Mouse (Mus musculus) lung, embryonic 14.5 days (tissue): Measurements from ENCODE around the gene Psph. TPM values are rescaled to one million over a fixed set of nuclear protein-coding genes. Genes with fewer than 3 reads are reported as not detected.

ENCODE experiments used
- ATAC-seq: fragments of 200-750 bp; cut with Nextera tagmentation; 2 replicates; pipeline ENCODE4 v1.8.0; 2017; ENCODE audit warnings: mild to moderate bottlenecking, moderate TSS enrichment, moderate library complexity; ENCODE audit not compliant: insufficient read depth
- DNase-seq: peaks from one replicate; pipeline ENCODE4 v3.0.0-alpha.2; 2015
- H3K27ac ChIP-seq: fragments of 300-500 bp; sonication (generic); 2 replicates; pipeline ENCODE4 v1.5.1; 2014; ENCODE audit warnings: low read depth, mild to moderate bottlenecking, moderate library complexity
- H3K27me3 ChIP-seq: fragments of 300-500 bp; sonication (generic); 2 replicates; pipeline ENCODE4 v1.6.1; 2014; ENCODE audit warnings: low read length, control low read depth; ENCODE audit not compliant: insufficient read depth
- H3K36me3 ChIP-seq: fragments of 300-500 bp; sonication (generic); 2 replicates; pipeline ENCODE4 v1.6.1; 2014; ENCODE audit warnings: control low read depth; ENCODE audit not compliant: insufficient read depth
- H3K4me1 ChIP-seq: fragments of 300-500 bp; sonication (generic); 2 replicates; pipeline ENCODE4 v1.6.1; 2014; ENCODE audit warnings: antibody characterized with exemption, control low read depth; ENCODE audit not compliant: insufficient read depth
- H3K4me2 ChIP-seq: fragments of 300-500 bp; sonication (generic); 2 replicates; pipeline ENCODE4 v1.6.1; 2014; ENCODE audit warnings: mild to moderate bottlenecking
- H3K4me3 ChIP-seq: fragments of 300-500 bp; sonication (generic); 2 replicates; pipeline ENCODE4 v1.5.1; 2014; ENCODE audit warnings: low read depth, low read length
- H3K9ac ChIP-seq: fragments of 300-500 bp; sonication (generic); 2 replicates; pipeline ENCODE4 v1.6.1; 2014
- H3K9me3 ChIP-seq: fragments of 300-500 bp; sonication (generic); 2 replicates; pipeline ENCODE4 v1.6.1; 2016; ENCODE audit warnings: low read depth, low read length, control low read depth
- CTCF ChIP-seq: IDR thresholded peaks from 2 replicates; pipeline ENCODE4 v1.5.1; 2016; ENCODE audit warnings: antibody characterized with exemption, low read depth
- WGBS: fragments of 180-500 bp; shearing (Covaris S2); extraction: QIAGEN DNeasy Blood & Tissue Kit; methylation state at CpG from one replicate; pipeline ENCODE4 v1.1.7; 2014; 5-methylcytosine and 5-hydroxymethylcytosine counted together
- polyA plus RNA-seq: library from polyadenylated mRNA; unstranded; fragments of >200 nt; fragmentation: Nextera tagmentation; extraction: Ambion mirVana; gene quantifications from 2 replicates; pipeline ENCODE4 v1.2.1, GENCODE M21; 2014

Gene Psph
- polyA plus RNA-seq, 1 experiment from 2014 or later = 31.4 TPM

DNA sequence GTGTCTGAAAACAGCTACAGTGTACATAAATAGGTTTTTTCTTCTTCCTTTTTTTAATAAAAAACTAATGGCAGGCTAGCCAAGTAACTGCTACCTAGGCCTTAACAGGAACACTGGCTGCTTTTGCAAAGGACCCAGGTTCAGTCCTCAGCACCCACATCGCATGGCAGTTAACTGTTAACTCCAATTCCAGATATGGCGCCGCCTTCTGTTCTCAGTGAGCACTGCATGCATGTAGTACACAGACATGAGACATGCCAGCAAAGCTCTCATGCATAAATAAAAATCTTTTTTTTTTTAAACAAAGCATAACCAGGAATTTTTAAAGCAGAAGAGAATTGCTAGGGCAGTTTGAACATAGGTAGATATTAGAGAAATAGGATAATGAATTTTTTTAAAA is 67.1 kb downstream of the Psph start:
- Histone ChIP-seq H3K9me3 (no peaks in the 10 kb centered on the region), H3K27ac (no peak overlapping the region), H3K4me1 (0 out of 2 replicates have a peak, but pooled peaks cover 6% of the 10 kb centered on the region), H3K36me3 (peaks cover 30% of the 10 kb centered on the region; the same call in 1 of the 2 replicates), H3K4me2 (no peak overlapping the region), H3K4me3 (no peak overlapping the region), H3K27me3 (no peaks in the 10 kb centered on the region), H3K9ac (no peak overlapping the region)
- peak; percentile 24; the same call in 1 of the 2 replicates for TF ChIP-seq CTCF
- WGBS = 88% methylated on average over 3 of the region's 3 CpGs
- DNase-seq (no peak), ATAC-seq (no peak)

DNA sequence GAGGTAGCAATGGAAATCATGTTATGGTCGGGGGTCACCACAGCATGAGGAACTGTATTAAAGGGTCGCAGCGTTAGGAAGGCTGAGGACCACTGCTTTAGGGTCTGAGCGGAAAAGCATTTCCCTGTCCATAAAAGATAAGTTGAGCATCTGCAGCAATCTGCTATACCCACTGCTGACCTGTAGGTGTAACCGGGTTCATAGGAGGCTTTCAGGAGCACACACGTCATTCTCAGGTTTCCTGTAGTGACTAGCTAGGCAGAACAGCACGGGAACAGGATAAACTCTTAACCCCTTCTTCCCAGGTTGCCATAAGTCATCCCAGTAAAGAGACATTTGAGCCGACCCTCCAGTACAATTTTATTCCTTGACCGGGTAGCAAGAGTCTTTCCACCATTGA is 70.2 kb downstream of the Psph start:
- H3K4me3 ChIP-seq = no peak overlapping the region
- 0 out of 2 replicates have a peak, but pooled peaks cover 6% of the 10 kb centered on the region for H3K4me1 ChIP-seq
- no peaks in the 10 kb centered on the region for H3K9me3 ChIP-seq
- 76% methylated on average over 9 of the region's 9 CpGs for WGBS
- no peak overlapping the region for H3K4me2 ChIP-seq
- no peaks in the 10 kb centered on the region for H3K27me3 ChIP-seq
- DNase-seq (no peak), ATAC-seq (no peak)
- peaks cover 30% of the 10 kb centered on the region; the same call in 1 of the 2 replicates for H3K36me3 ChIP-seq
- H3K9ac ChIP-seq = no peak overlapping the region
- H3K27ac ChIP-seq = no peak overlapping the region
- TF ChIP-seq CTCF = 0 out of 2 replicates have a peak, but pooled peaks have one; percentile 19

Other genes starting within 250 kb of the Psph start
- 1.4 and 1.5 TPM in 2 replicates for gene Mmp17, start 203.3 kb downstream of the Psph start, polyA plus RNA-seq
- 5.3 and 6.3 TPM in 2 replicates for gene Zfp11, start 117.3 kb downstream of the Psph start, polyA plus RNA-seq
- gene Sept14, start 78.9 kb downstream of the Psph start, polyA plus RNA-seq = not detected in 2 replicates
- gene Mrps17, start 72.0 kb downstream of the Psph start, polyA plus RNA-seq = 187 and 196 TPM in 2 replicates
- 82.2 and 86.2 TPM in 2 replicates for gene Nipsnap2, start 62.4 kb downstream of the Psph start, polyA plus RNA-seq
- 43.1 and 46.4 TPM in 2 replicates for gene Sumf2, start 59.5 kb upstream of the Psph start, polyA plus RNA-seq
- gene Chchd2, start 100.0 kb upstream of the Psph start, polyA plus RNA-seq = 859 and 893 TPM in 2 replicates
- gene Zbed5, start 108.3 kb upstream of the Psph start, polyA plus RNA-seq = 5.7 and 6.9 TPM in 2 replicates
- gene Phkg1, start 111.1 kb upstream of the Psph start, polyA plus RNA-seq = 0.11 and 0.18 TPM in 2 replicates
- gene Nupr1l, start 121.1 kb upstream of the Psph start, polyA plus RNA-seq = 1.5 and 2.6 TPM in 2 replicates
- 22.7 and 23.4 TPM in 2 replicates for gene Vkorc1l1, start 154.5 kb upstream of the Psph start, polyA plus RNA-seq
- gene Gusb, start 215.6 kb upstream of the Psph start, polyA plus RNA-seq = 77.4 and 83.0 TPM in 2 replicates
- gene Asl, start 241.8 kb upstream of the Psph start, polyA plus RNA-seq = 23.1 and 24.3 TPM in 2 replicates
- 27.5 and 28.3 TPM in 2 replicates for gene Crcp, start 241.8 kb upstream of the Psph start, polyA plus RNA-seq